ENCODE assay signal across 8 mouse cellular contexts in the genomic region with DNA sequence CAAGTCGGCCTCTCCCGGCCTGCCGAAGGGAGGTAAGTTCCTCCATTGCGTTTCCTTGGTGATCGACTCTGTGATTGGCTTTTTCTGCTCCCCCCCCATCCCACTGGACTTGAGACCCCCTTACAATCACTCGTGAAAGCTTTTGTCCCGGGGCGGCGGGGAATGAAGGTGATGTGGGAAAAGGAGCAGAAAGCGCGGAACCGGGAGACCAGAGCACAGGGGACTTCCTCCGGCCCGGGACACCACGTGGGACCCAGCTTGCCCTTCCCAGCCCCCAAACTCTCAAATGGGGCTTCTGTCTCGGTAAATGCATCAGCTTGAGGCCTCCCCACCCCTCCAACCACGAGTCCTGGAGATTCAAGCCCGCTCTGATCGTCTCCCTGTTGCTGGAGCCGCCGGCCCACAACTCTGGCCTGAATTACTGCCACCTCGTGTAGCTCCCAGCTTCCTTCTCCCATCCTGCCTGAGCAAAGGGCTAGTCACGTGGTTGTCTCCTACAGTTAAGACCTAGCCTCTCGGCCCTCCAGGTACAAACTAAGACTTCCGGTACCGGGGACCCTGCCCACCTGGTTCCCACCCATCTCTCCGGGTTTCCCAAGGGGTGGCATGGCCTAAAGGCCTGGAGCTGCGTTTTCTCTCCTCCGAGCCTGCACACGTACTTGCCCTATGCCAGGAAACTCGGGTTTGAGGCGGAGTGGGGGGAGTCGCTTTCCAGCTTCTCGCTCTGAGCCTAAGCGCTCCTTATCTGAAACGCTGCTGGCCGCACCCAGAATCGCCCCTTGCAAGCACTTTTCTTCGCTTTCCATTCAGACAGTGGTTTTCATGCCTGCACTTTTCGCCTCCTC. TPM values are rescaled to one million over a fixed set of nuclear protein-coding genes. Genes with fewer than 3 reads are reported as not detected.
DNase-seq lines count a peak whose midpoint lies in the region; ATAC-seq and TF ChIP-seq lines count a peak whose summit lies in the region.

No protein-coding gene starts in this region.

- no peaks in the 10 kb centered on the region for H3K27me3 ChIP-seq in embryonic facial prominence, embryonic 14.5 days (replicated peaks; ENCODE audit: control insufficient read depth, insufficient read depth, low read length)
- no peaks in the 10 kb centered on the region for H3K27me3 ChIP-seq in heart, embryonic 12.5 days (replicated peaks)
- no peaks in the 10 kb centered on the region for H3K27me3 ChIP-seq in kidney, embryonic 14.5 days (ENCODE audit: control insufficient read depth, insufficient read depth, low read length)
- H3K27me3 ChIP-seq in lung, embryonic 14.5 days (ENCODE audit: insufficient read depth, low read length) = no peaks in the 10 kb centered on the region
- no peaks in the 10 kb centered on the region for H3K27me3 ChIP-seq in neural tube, embryonic 15.5 days (replicated peaks)

- no peaks in the 10 kb centered on the region for H3K36me3 ChIP-seq in embryonic facial prominence, embryonic 14.5 days (ENCODE audit: control insufficient read depth, insufficient read depth, low read length)
- no peaks in the 10 kb centered on the region for H3K36me3 ChIP-seq in heart, embryonic 12.5 days
- no peaks in the 10 kb centered on the region for H3K36me3 ChIP-seq in kidney, embryonic 14.5 days (ENCODE audit: control insufficient read depth, insufficient read depth, low read length)
- H3K36me3 ChIP-seq in lung, embryonic 14.5 days (ENCODE audit: insufficient read depth) = no peaks in the 10 kb centered on the region
- no peaks in the 10 kb centered on the region for H3K36me3 ChIP-seq in neural tube, embryonic 15.5 days

- ATAC-seq in embryonic facial prominence, embryonic 14.5 days (ENCODE audit: low read depth) = peak; percentile 31
- peak; percentile 29; the same call in 1 of the 2 replicates for ATAC-seq in heart, embryonic 12.5 days (ENCODE audit: insufficient number of reproducible peaks, low FRiP score)
- ATAC-seq in kidney, embryonic 14.5 days (ENCODE audit: low FRiP score, low TSS enrichment) = peak; percentile 25; the same call in 1 of the 2 replicates
- peak; percentile 21; the same call in 1 of the 2 replicates for ATAC-seq in lung, embryonic 14.5 days (ENCODE audit: insufficient read depth)
- no peak for ATAC-seq in neural tube, embryonic 15.5 days (ENCODE audit: low FRiP score)

- peak; percentile 87 for DNase-seq in ES-CJ7 (ENCODE audit: low read depth, low spot score)
- DNase-seq in embryonic facial prominence, embryonic 14.5 days (ENCODE audit: low spot score) = peak; percentile 88
- peak; percentile 81 for DNase-seq in lung, embryonic 14.5 days
- DNase-seq in thymus, postnatal 14 days = peak; percentile 58

- H3K4me1 ChIP-seq in bone marrow, adult 2 months (ENCODE audit: control insufficient read depth, insufficient read depth, low read length) = peaks cover 3% of the 10 kb centered on the region; the same call in 1 of the 2 replicates
- peaks cover 20% of the 10 kb centered on the region for H3K4me1 ChIP-seq in embryonic facial prominence, embryonic 14.5 days (ENCODE audit: control insufficient read depth, insufficient read depth, low read length)
- peaks cover 22% of the 10 kb centered on the region for H3K4me1 ChIP-seq in heart, embryonic 12.5 days (replicated peaks)
- peaks cover 15% of the 10 kb centered on the region for H3K4me1 ChIP-seq in kidney, embryonic 14.5 days (ENCODE audit: control insufficient read depth, insufficient read depth, low read length)
- H3K4me1 ChIP-seq in lung, embryonic 14.5 days (ENCODE audit: insufficient read depth) = peaks cover 12% of the 10 kb centered on the region; the same call in 1 of the 2 replicates
- H3K4me1 ChIP-seq in neural tube, embryonic 15.5 days = peaks cover 35% of the 10 kb centered on the region

- 0 out of 2 replicates have a peak, but pooled peaks have one; percentile 12 for TF ChIP-seq CTCF in bone marrow, adult 2 months (IDR thresholded peaks at IDR 0.05; ENCODE audit: control insufficient read depth, insufficient read depth, low read length)
- TF ChIP-seq CTCF in lung, embryonic 14.5 days (IDR thresholded peaks at IDR 0.05; ENCODE audit: low read depth) = peak; percentile 6; the same call in 1 of the 2 replicates

- H3K4me2 ChIP-seq in embryonic facial prominence, embryonic 14.5 days (ENCODE audit: low read depth, low read length) = peak overlapping the region; percentile 73
- peak overlapping the region; percentile 92 for H3K4me2 ChIP-seq in heart, embryonic 12.5 days
- H3K4me2 ChIP-seq in kidney, embryonic 14.5 days (replicated peaks; ENCODE audit: low read depth, low read length) = peak overlapping the region; percentile 86
- H3K4me2 ChIP-seq in lung, embryonic 14.5 days = peak overlapping the region; percentile 74
- peak overlapping the region; percentile 96 for H3K4me2 ChIP-seq in neural tube, embryonic 15.5 days

- H3K27ac ChIP-seq in bone marrow, adult 2 months (ENCODE audit: control insufficient read depth, insufficient read depth, low read depth, low read length, poor library complexity) = peak overlapping the region; percentile 53
- peak overlapping the region; percentile 85 for H3K27ac ChIP-seq in embryonic facial prominence, embryonic 14.5 days (replicated peaks; ENCODE audit: low read depth, low read length)
- H3K27ac ChIP-seq in heart, embryonic 12.5 days (ENCODE audit: poor library complexity, severe bottlenecking) = peak overlapping the region; percentile 93
- H3K27ac ChIP-seq in kidney, embryonic 14.5 days (ENCODE audit: low read depth, low read length) = peak overlapping the region; percentile 95
- peak overlapping the region; percentile 97 for H3K27ac ChIP-seq in lung, embryonic 14.5 days (ENCODE audit: low read depth)
- H3K27ac ChIP-seq in neural tube, embryonic 15.5 days (replicated peaks) = peak overlapping the region; percentile 69

- H3K9ac ChIP-seq in embryonic facial prominence, embryonic 14.5 days (ENCODE audit: low read depth, low read length) = peak overlapping the region; percentile 80
- peak overlapping the region; percentile 78 for H3K9ac ChIP-seq in heart, embryonic 12.5 days
- peak overlapping the region; percentile 73 for H3K9ac ChIP-seq in kidney, embryonic 14.5 days (ENCODE audit: low read depth, low read length)
- H3K9ac ChIP-seq in lung, embryonic 14.5 days = peak overlapping the region; percentile 79
- H3K9ac ChIP-seq in neural tube, embryonic 15.5 days (replicated peaks) = peak overlapping the region; percentile 48

- TF ChIP-seq POLR2A in bone marrow, adult 2 months (IDR thresholded peaks at IDR 0.05; ENCODE audit: borderline replicate concordance, control insufficient read depth, low read depth, low read length) = peak; percentile 63; the same call in 1 of the 2 replicates

- H3K9me3 ChIP-seq in embryonic facial prominence, embryonic 14.5 days (ENCODE audit: control insufficient read depth, low read length) = no peaks in the 10 kb centered on the region
- H3K9me3 ChIP-seq in heart, embryonic 12.5 days (replicated peaks) = no peaks in the 10 kb centered on the region
- H3K9me3 ChIP-seq in kidney, embryonic 14.5 days (ENCODE audit: control insufficient read depth, low read length) = no peaks in the 10 kb centered on the region
- no peaks in the 10 kb centered on the region for H3K9me3 ChIP-seq in lung, embryonic 14.5 days (ENCODE audit: low read depth, low read length)
- H3K9me3 ChIP-seq in neural tube, embryonic 15.5 days (replicated peaks) = no peaks in the 10 kb centered on the region

- under 1% methylated on average over 40 of the region's 40 CpGs for WGBS in bone marrow, adult 2 months
- WGBS in embryonic facial prominence, embryonic 14.5 days = under 1% methylated on average over 36 of the region's 40 CpGs
- under 1% methylated on average over 40 of the region's 40 CpGs for WGBS in heart, embryonic 12.5 days
- under 1% methylated on average over 40 of the region's 40 CpGs for WGBS in kidney, embryonic 14.5 days
- WGBS in lung, embryonic 14.5 days = under 1% methylated on average over 40 of the region's 40 CpGs
- 0% methylated on average over 40 of the region's 40 CpGs for WGBS in neural tube, embryonic 15.5 days

- peak overlapping the region; percentile 67 for H3K4me3 ChIP-seq in bone marrow, adult 2 months (replicated peaks; ENCODE audit: control insufficient read depth, low read depth, low read length)
- H3K4me3 ChIP-seq in embryonic facial prominence, embryonic 14.5 days (ENCODE audit: low read depth, low read length) = peak overlapping the region; percentile 58
- H3K4me3 ChIP-seq in heart, embryonic 12.5 days = peak overlapping the region; percentile 65
- peak overlapping the region; percentile 68 for H3K4me3 ChIP-seq in kidney, embryonic 14.5 days (ENCODE audit: low read length)
- H3K4me3 ChIP-seq in lung, embryonic 14.5 days (ENCODE audit: low read depth, low read length) = peak overlapping the region; percentile 69
- peak overlapping the region; percentile 45 for H3K4me3 ChIP-seq in neural tube, embryonic 15.5 days (replicated peaks)

RNA-seq across cellular contexts. Expression of a gene that starts 5.3 kb away (rescaled TPM):
- polyA plus RNA-seq in bone marrow, adult 2 months (2011; ENCODE audit: insufficient read depth, insufficient read length, low replicate concordance, missing spikeins) = 140 and 230 TPM in 2 replicates
- polyA plus RNA-seq in embryonic facial prominence, embryonic 14.5 days (2014; fragmentation: Nextera tagmentation; extraction: Ambion mirVana) = 351 and 393 TPM in 2 replicates
- 297 and 306 TPM in 2 replicates for polyA plus RNA-seq in heart, embryonic 12.5 days (2016; fragmentation: Nextera tagmentation; extraction: Ambion mirVana)
- polyA plus RNA-seq in kidney, embryonic 14.5 days (2014; fragmentation: Nextera tagmentation; extraction: Ambion mirVana) = 647 and 702 TPM in 2 replicates
- polyA plus RNA-seq in lung, embryonic 14.5 days (2014; fragmentation: Nextera tagmentation; extraction: Ambion mirVana) = 564 and 591 TPM in 2 replicates
- polyA plus RNA-seq in neural tube, embryonic 15.5 days (2015; fragmentation: Nextera tagmentation; extraction: Ambion mirVana) = 285 and 330 TPM in 2 replicates

RNA-seq across cellular contexts. Expression of a gene that starts 13.8 kb away (rescaled TPM):
- polyA plus RNA-seq in bone marrow, adult 2 months (2011; ENCODE audit: insufficient read depth, insufficient read length, low replicate concordance, missing spikeins) = 3.6 and 5.7 TPM in 2 replicates
- polyA plus RNA-seq in embryonic facial prominence, embryonic 14.5 days (2014; fragmentation: Nextera tagmentation; extraction: Ambion mirVana) = 29.0 and 33.7 TPM in 2 replicates
- 15.8 and 15.9 TPM in 2 replicates for polyA plus RNA-seq in heart, embryonic 12.5 days (2016; fragmentation: Nextera tagmentation; extraction: Ambion mirVana)
- polyA plus RNA-seq in kidney, embryonic 14.5 days (2014; fragmentation: Nextera tagmentation; extraction: Ambion mirVana) = 41.2 and 42.6 TPM in 2 replicates
- 27.7 and 28.5 TPM in 2 replicates for polyA plus RNA-seq in lung, embryonic 14.5 days (2014; fragmentation: Nextera tagmentation; extraction: Ambion mirVana)
- polyA plus RNA-seq in neural tube, embryonic 15.5 days (2015; fragmentation: Nextera tagmentation; extraction: Ambion mirVana) = 63.0 and 72.9 TPM in 2 replicates

RNA-seq across cellular contexts. Expression of a gene that starts 15.0 kb away (rescaled TPM):
- polyA plus RNA-seq in bone marrow, adult 2 months (2011; ENCODE audit: insufficient read depth, insufficient read length, low replicate concordance, missing spikeins) = 5.0 and 8.1 TPM in 2 replicates
- 5.6 and 7.6 TPM in 2 replicates for polyA plus RNA-seq in embryonic facial prominence, embryonic 14.5 days (2014; fragmentation: Nextera tagmentation; extraction: Ambion mirVana)
- 19.6 and 21.5 TPM in 2 replicates for polyA plus RNA-seq in heart, embryonic 12.5 days (2016; fragmentation: Nextera tagmentation; extraction: Ambion mirVana)
- polyA plus RNA-seq in kidney, embryonic 14.5 days (2014; fragmentation: Nextera tagmentation; extraction: Ambion mirVana) = 7.8 and 9.1 TPM in 2 replicates
- polyA plus RNA-seq in lung, embryonic 14.5 days (2014; fragmentation: Nextera tagmentation; extraction: Ambion mirVana) = 9.5 and 11.7 TPM in 2 replicates
- polyA plus RNA-seq in neural tube, embryonic 15.5 days (2015; fragmentation: Nextera tagmentation; extraction: Ambion mirVana) = 2.0 and 3.1 TPM in 2 replicates

RNA-seq across cellular contexts. Expression of a gene that starts 31.0 kb away (rescaled TPM):
- 7.0 and 17.4 TPM in 2 replicates for polyA plus RNA-seq in bone marrow, adult 2 months (2011; ENCODE audit: insufficient read depth, insufficient read length, low replicate concordance, missing spikeins)
- polyA plus RNA-seq in embryonic facial prominence, embryonic 14.5 days (2014; fragmentation: Nextera tagmentation; extraction: Ambion mirVana) = 26.1 and 28.9 TPM in 2 replicates
- 49.8 and 50.4 TPM in 2 replicates for polyA plus RNA-seq in heart, embryonic 12.5 days (2016; fragmentation: Nextera tagmentation; extraction: Ambion mirVana)
- 36.3 and 40.9 TPM in 2 replicates for polyA plus RNA-seq in kidney, embryonic 14.5 days (2014; fragmentation: Nextera tagmentation; extraction: Ambion mirVana)
- 28.5 and 31.5 TPM in 2 replicates for polyA plus RNA-seq in lung, embryonic 14.5 days (2014; fragmentation: Nextera tagmentation; extraction: Ambion mirVana)
- 31.6 and 33.6 TPM in 2 replicates for polyA plus RNA-seq in neural tube, embryonic 15.5 days (2015; fragmentation: Nextera tagmentation; extraction: Ambion mirVana)
